Mouse (Mus musculus): ENCODE data around the gene 3110009E18Rik. TPM values are rescaled to one million over a fixed set of nuclear protein-coding genes. Genes with fewer than 3 reads are reported as not detected.
"Not testable (repeated sequence)": the region's sequence is repeated elsewhere in the genome, so short reads cannot be mapped to it uniquely, and the experiment has no call there.

3110009E18Rik gene
- total and polyA plus RNA-seq, 2 experiments from 2014 or later: 2.2 to 10.7 TPM

GRCm38 (mm10) chr1:120089180-120089579 is 31.8 kb upstream of the 3110009E18Rik start:
- H3K4me1 ChIP-seq (ENCODE audit: insufficient read depth, low read length): no peaks in the 10 kb centered on the region
- H3K27me3 ChIP-seq (ENCODE audit: insufficient read depth, low read length): no peaks in the 10 kb centered on the region
- H3K27ac ChIP-seq: no peak overlapping the region
- WGBS: 7% methylated on average over 4 of the region's 5 CpGs
- no peak overlapping the region for H3K4me2 ChIP-seq (ENCODE audit: low read depth, low read length)
- H3K4me3 ChIP-seq (ENCODE audit: low read length): no peak overlapping the region
- DNase-seq (ENCODE audit: low spot score) (no peak), ATAC-seq (no peak)
- H3K9ac ChIP-seq (replicated peaks; ENCODE audit: low read length): no peak overlapping the region
- H3K9me3 ChIP-seq (ENCODE audit: low read length): no peaks in the 10 kb centered on the region
- TF ChIP-seq CTCF (IDR thresholded peaks at IDR 0.05; ENCODE audit: low read depth): no peak
- no peaks in the 10 kb centered on the region for H3K36me3 ChIP-seq (ENCODE audit: insufficient read depth, low read length)

- DNase-seq (ENCODE audit: low spot score) (no peak), ATAC-seq (no peak)
- Histone ChIP-seq H3K4me2 (ENCODE audit: low read depth, low read length) (no peak overlapping the region), H3K27me3 (ENCODE audit: insufficient read depth, low read length) (no peaks in the 10 kb centered on the region), H3K27ac (no peak overlapping the region), H3K36me3 (ENCODE audit: insufficient read depth, low read length) (no peaks in the 10 kb centered on the region), H3K9ac (replicated peaks; ENCODE audit: low read length) (no peak overlapping the region), H3K4me3 (ENCODE audit: low read length) (no peak overlapping the region), H3K4me1 (ENCODE audit: insufficient read depth, low read length) (no peaks in the 10 kb centered on the region), H3K9me3 (ENCODE audit: low read length) (no peaks in the 10 kb centered on the region)
- no peak for TF ChIP-seq CTCF (IDR thresholded peaks at IDR 0.05; ENCODE audit: low read depth)
- 85% methylated on average over 8 of the region's 8 CpGs for WGBS
These were observed 30.0 kb upstream of the 3110009E18Rik start for GRCm38 (mm10) chr1:120090880-120091570.

- H3K36me3 ChIP-seq (ENCODE audit: insufficient read depth, low read length); H3K4me2 ChIP-seq (ENCODE audit: low read depth, low read length); H3K9ac ChIP-seq (replicated peaks; ENCODE audit: low read length); H3K4me3 ChIP-seq (ENCODE audit: low read length); H3K9me3 ChIP-seq (ENCODE audit: low read length); H3K27ac ChIP-seq; H3K27me3 ChIP-seq (ENCODE audit: insufficient read depth, low read length); H3K4me1 ChIP-seq (ENCODE audit: insufficient read depth, low read length): not testable (repeated sequence)
- ATAC-seq (peak; percentile 77), DNase-seq (ENCODE audit: low spot score) (peak; percentile 87)
- 56% methylated on average over 11 of the region's 14 CpGs for WGBS
- TF ChIP-seq CTCF (IDR thresholded peaks at IDR 0.05; ENCODE audit: low read depth): peak; percentile 87
These were observed 27.4 kb upstream of the 3110009E18Rik start for GRCm38 (mm10) chr1:120093482-120094134.

GRCm38 (mm10) chr1:120094920-120095319 is 26.1 kb upstream of the 3110009E18Rik start:
- TF ChIP-seq CTCF (IDR thresholded peaks at IDR 0.05; ENCODE audit: low read depth): no peak
- Histone ChIP-seq H3K9me3 (ENCODE audit: low read length) (no peaks in the 10 kb centered on the region), H3K9ac (replicated peaks; ENCODE audit: low read length) (no peak overlapping the region), H3K27me3 (ENCODE audit: insufficient read depth, low read length) (no peaks in the 10 kb centered on the region), H3K4me2 (ENCODE audit: low read depth, low read length) (no peak overlapping the region), H3K4me3 (ENCODE audit: low read length) (no peak overlapping the region), H3K27ac (no peak overlapping the region), H3K4me1 (ENCODE audit: insufficient read depth, low read length) (no peaks in the 10 kb centered on the region), H3K36me3 (ENCODE audit: insufficient read depth, low read length) (no peaks in the 10 kb centered on the region)
- DNase-seq (ENCODE audit: low spot score): no peak
- ATAC-seq: no peak
- WGBS: 68% methylated on average over 3 of the region's 3 CpGs

GRCm38 (mm10) chr1:120098327-120098726 is 22.7 kb upstream of the 3110009E18Rik start:
- H3K9ac ChIP-seq (replicated peaks; ENCODE audit: low read length): no peak overlapping the region
- no peak for ATAC-seq
- DNase-seq (ENCODE audit: low spot score): peak; percentile 70
- WGBS: 14% methylated on average over 7 of the region's 7 CpGs
- no peaks in the 10 kb centered on the region for H3K36me3 ChIP-seq (ENCODE audit: insufficient read depth, low read length)
- H3K4me2 ChIP-seq (ENCODE audit: low read depth, low read length): no peak overlapping the region
- no peaks in the 10 kb centered on the region for H3K9me3 ChIP-seq (ENCODE audit: low read length)
- H3K27ac ChIP-seq: no peak overlapping the region
- no peaks in the 10 kb centered on the region for H3K27me3 ChIP-seq (ENCODE audit: insufficient read depth, low read length)
- peak; percentile 72 for TF ChIP-seq CTCF (IDR thresholded peaks at IDR 0.05; ENCODE audit: low read depth)
- no peaks in the 10 kb centered on the region for H3K4me1 ChIP-seq (ENCODE audit: insufficient read depth, low read length)
- no peak overlapping the region for H3K4me3 ChIP-seq (ENCODE audit: low read length)

GRCm38 (mm10) chr1:120099483-120099882 is 21.5 kb upstream of the 3110009E18Rik start:
- H3K4me2 ChIP-seq (ENCODE audit: low read depth, low read length): no peak overlapping the region
- H3K9me3 ChIP-seq (ENCODE audit: low read length): no peaks in the 10 kb centered on the region
- H3K4me3 ChIP-seq (ENCODE audit: low read length): no peak overlapping the region
- no peaks in the 10 kb centered on the region for H3K36me3 ChIP-seq (ENCODE audit: insufficient read depth, low read length)
- 66% methylated on average over 6 of the region's 6 CpGs for WGBS
- no peak overlapping the region for H3K9ac ChIP-seq (replicated peaks; ENCODE audit: low read length)
- ATAC-seq (0 out of 2 replicates have a peak, but pooled peaks have one; percentile 15), DNase-seq (ENCODE audit: low spot score) (no peak)
- TF ChIP-seq CTCF (IDR thresholded peaks at IDR 0.05; ENCODE audit: low read depth): no peak
- H3K27ac ChIP-seq: no peak overlapping the region
- H3K4me1 ChIP-seq (ENCODE audit: insufficient read depth, low read length): no peaks in the 10 kb centered on the region
- H3K27me3 ChIP-seq (ENCODE audit: insufficient read depth, low read length): no peaks in the 10 kb centered on the region
